Mouse (Mus musculus) liver, adult 2 months (tissue): Measurements from ENCODE around the gene Carnmt1.

ENCODE experiments used
- CTCF ChIP-seq: fragments of 200-500 bp; IDR thresholded peaks from 2 replicates; pipeline ENCODE4 v1.5.1; 2011; ENCODE audit warnings: low read depth, low read length, control low read depth
- POLR2A ChIP-seq: fragments of 200-500 bp; IDR thresholded peaks from 2 replicates; pipeline ENCODE4 v1.6.1; 2011; ENCODE audit warnings: low read length, control low read depth; ENCODE audit not compliant: insufficient read depth; ENCODE audit errors: extremely low read depth

DNA sequence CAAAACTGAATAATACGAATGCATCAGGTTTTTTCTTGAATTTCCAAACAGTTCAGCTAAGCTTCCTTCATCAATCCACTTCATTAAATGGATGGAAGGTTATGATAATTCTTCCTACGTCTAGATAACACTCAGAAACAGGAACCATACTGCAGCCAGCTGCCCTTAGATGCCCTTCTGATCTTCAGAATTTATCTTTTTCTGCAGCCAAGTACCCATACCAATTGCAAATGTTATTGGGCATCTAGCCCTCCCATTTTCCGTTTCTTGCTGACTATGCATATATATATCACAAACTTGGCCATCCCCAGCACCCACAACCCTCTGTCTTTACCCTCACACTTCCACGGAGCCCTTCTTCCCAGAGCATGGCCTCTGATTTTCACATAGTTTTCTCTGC lies 20.6 kb upstream of the Carnmt1 start:
- TF ChIP-seq CTCF (no peak), POLR2A (no peak)
